Mouse (Mus musculus): ENCODE results near the gene Spata16.

- TF ChIP-seq CTCF (IDR thresholded peaks at IDR 0.05; ENCODE audit: insufficient read depth, low read depth, low read length) (no peak), POLR2A (IDR thresholded peaks at IDR 0.05; ENCODE audit: insufficient read depth, low read depth, low read length) (no peak)
These were observed 390.5 kb downstream of the Spata16 start for GRCm38 (mm10) chr3:27027957-27028356.
